ENCODE assay signal across 19 mouse cellular contexts in the genomic region with DNA sequence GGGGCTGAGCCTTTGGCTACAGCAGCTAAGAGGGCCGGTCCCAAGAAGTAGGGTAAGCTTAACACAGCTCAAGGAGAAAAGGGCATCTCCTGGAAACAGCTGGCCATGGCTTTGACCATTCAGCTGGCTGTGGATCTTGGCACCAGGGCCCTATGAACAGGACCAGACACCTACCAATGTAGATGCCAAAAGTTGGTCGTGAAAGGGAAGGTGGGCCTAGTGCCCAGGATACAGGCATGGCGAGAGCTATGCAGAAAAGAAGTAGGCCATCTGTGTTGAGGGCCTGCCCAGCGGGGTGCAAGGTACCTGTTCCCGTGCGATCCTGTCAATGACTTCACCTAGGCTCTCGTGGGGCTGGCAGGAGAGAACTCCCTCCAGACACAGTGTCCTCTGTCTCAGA. TPM values are rescaled to one million over a fixed set of nuclear protein-coding genes. Genes with fewer than 3 reads are reported as not detected.
DNase-seq lines count a peak whose midpoint lies in the region.
"Had no signal": no experiment of that assay in that cellular context is flagged by ENCODE, and none has a peak within 500 bp of the region (broad histone marks: within the 10 kb centered on the region; RNA-seq: fewer than 3 reads in every experiment).

No protein-coding gene starts in this region.

- intact Hi-C loops in heart, postnatal 25 days (cut with DNase I), result no loop called here
- intact Hi-C loops in heart, postnatal 10 days (cut with DNase I), result no loop called here

- DNase-seq in cerebellum, postnatal 36 days, result peak; percentile 10 to 30
- no peak for DNase-seq in cerebellum, adult 8-10 months
- DNase-seq in heart, adult 9 months (ENCODE audit: low spot score in 2 of 2), result peak; percentile 46 to 50
- DNase-seq in heart, postnatal 25 days (ENCODE audit: low spot score), result no peak
- DNase-seq in heart, postnatal 10 days, result peak; percentile 50 to 58
- DNase-seq in frontal cortex, postnatal 14 days (ENCODE audit: low spot score in 2 of 2), result no peak
- no peak for DNase-seq in ovary, postnatal 36 days (ENCODE audit: low spot score)
- DNase-seq: adrenal gland, adult 2 months; B cell, adult 2 months; cerebellum, adult 18-20 months; embryo, embryonic 11 days; kidney, adult 11 months; kidney, postnatal 36 days; liver, embryonic 13.5 days; lung, embryonic 14.5 days; thymus, postnatal 14 days had no signal

RNA-seq across cellular contexts. Expression of a gene that starts 8.2 kb away (rescaled TPM):
- total RNA-seq in heart, postnatal 25 days (2021), result 1 to 10 TPM in 1 of 2 experiments, under 1 TPM in 1; 0.96 to 2.7 TPM
- total RNA-seq in heart, postnatal 10 days (2021), result 1 to 10 TPM; 1.7 to 2.1 TPM
- total RNA-seq: left cerebral cortex, postnatal 25 days; MEL had no signal

RNA-seq across cellular contexts. Expression of a gene that starts 27.5 kb away (rescaled TPM):
- 10 to 100 TPM; 11.1 to 11.9 TPM for total RNA-seq in heart, postnatal 25 days (2021)
- 10 to 100 TPM; 10.7 to 11.0 TPM for total RNA-seq in heart, postnatal 10 days (2021)
- total RNA-seq: MEL had no signal

RNA-seq across cellular contexts. Expression of a gene that starts 30.8 kb away (rescaled TPM):
- under 1 TPM in 1 of 2 experiments, not detected in 1; 0.20 TPM for total RNA-seq in heart, postnatal 25 days (2021)
- total RNA-seq in heart, postnatal 10 days (2021), result under 1 TPM; 0.17 to 0.60 TPM
- total RNA-seq: MEL had no signal

RNA-seq across cellular contexts. Expression of a gene that starts 50.5 kb away (rescaled TPM):
- not detected for total RNA-seq in heart, postnatal 25 days (2021)
- total RNA-seq in heart, postnatal 10 days (2021), result not detected
- total RNA-seq: gastrocnemius, postnatal 36 days; MEL had no signal

Comparison
In these comparisons a context has a peak if more than half of its experiments do, and no peak if none do; other contexts are left out.
1. DNase-seq: peak in cerebellum, postnatal 36 days (2 of 2), heart, adult 9 months (2 of 2) and heart, postnatal 10 days (2 of 2); none in cerebellum, adult 8-10 months (single experiment), heart, postnatal 25 days (single experiment), frontal cortex, postnatal 14 days (0 of 2) and ovary, postnatal 36 days (single experiment).